Mouse (Mus musculus): ENCODE results near the gene R3hdm2. TPM values are rescaled to one million over a fixed set of nuclear protein-coding genes. Genes with fewer than 3 reads are reported as not detected.

The R3hdm2 gene
- total RNA-seq, 2 experiments from 2014 or later: 97.8 to 120 TPM

DNA sequence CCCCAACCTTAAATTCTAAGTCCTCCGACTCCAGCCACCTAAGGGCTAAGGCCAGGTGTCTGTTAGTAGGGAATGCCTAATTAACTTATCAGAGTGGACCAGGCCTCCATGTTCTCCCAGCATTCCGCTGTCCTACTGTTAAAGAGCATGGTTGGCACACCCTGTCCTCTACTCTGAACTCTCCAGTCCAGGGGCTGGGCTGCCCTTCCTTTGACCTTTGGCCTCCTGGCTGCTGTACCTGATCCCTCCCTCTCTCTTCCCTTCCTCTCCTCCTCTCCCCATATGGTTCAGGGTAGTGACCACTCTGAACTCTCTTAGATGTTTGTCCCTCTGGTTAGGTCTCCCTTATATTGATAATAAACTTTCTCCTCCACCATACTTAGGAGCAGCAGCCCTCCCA is 45.7 kb downstream of the R3hdm2 start:
- no peak for DNase-seq

DNA sequence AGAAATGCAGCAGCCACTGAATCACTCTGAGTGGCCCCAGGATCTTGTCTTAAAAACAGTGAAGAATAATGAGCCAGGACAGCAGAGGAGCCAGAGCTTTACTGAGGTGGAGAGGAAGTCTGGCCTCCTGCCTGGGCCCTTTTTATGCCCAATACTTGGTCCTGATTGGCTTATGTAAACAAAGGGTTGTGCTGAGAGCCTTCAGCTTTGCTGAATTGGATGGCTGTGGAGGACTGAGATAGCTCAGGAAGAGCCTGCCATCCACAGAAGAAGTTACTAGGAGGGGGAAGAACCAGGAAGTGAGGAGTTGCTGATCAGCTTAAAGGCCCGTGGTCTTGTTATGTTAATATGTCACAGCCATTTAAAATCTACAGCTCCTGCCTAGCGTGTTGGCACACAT is 46.5 kb downstream of the R3hdm2 start:
- no peak for DNase-seq

DNA sequence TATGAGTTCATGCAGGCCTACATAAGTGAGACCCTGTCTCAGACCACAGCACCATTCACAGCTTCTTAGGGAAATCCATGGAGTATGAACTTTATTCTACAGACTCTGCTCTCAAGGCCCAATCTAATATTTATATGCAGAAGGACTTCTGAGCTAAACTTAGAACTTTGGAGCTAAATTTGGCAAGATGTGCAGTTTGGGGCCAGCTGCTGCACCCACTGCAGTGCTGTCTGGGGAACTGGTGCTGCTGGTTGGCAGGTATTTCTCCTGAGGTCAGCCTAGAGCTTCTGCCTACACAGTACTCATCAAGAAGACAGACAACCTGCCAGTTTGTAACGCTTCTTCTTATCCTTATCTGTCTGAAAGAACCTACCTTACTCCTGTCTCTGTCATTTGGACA is 47.0 kb downstream of the R3hdm2 start:
- no peak for DNase-seq

DNA sequence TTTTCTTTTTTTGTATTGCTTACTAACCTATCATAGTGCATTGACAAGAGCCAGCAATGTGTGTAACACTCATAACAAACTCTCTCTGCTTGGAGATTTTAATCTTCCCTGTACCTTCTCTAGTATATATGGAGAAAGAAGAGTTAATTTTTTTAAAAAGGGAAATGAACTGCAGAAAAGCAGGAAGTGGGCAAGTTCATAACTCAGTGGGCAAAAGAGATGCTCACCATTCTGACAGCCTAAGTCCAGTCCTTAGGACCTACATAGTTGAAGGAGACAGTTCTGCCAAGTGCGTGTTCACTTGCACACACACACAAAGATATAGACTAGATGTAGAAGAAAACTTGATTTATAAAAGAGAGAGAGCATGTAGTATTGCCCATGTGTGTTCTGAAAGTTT is 47.9 kb downstream of the R3hdm2 start:
- DNase-seq: no peak

DNA sequence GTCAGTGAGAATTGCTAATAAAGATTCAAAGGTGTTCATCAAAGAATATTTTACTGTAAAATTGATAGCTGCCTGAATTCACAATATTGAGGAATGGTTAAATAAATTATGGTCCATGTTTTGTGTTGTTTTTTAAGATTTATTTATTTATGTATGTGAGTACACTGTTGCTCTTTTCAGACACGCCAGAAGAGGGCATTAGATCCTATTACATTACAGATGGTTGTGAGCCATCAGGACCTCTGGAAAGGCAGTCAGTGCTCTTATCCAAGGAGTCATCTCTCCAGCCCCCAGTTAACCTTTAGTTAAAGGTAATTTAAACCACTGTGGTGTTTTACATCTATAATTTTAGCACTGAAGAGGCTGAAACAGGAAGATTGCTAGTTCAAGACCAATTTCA is 49.4 kb downstream of the R3hdm2 start:
- no peak for DNase-seq

DNA sequence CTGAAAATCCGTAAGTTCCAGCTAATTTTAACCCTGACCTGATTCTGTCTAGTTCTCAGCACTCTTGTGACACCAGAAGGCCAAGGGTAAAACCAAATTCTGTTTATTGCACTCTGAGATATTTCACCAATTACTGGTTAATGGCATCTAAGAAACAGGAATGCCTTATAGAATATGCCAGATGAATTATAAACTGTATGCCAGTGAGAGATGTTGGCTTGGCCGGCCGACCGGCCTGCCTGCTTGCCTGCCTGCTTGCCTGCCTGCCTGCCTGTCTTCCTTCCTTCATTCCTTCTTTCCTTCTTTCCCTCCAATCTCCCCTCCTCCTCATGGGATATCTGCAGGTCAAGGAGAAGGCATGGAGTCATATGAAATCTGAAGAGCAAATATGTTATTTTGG is 52.3 kb downstream of the R3hdm2 start:
- DNase-seq: no peak

DNA sequence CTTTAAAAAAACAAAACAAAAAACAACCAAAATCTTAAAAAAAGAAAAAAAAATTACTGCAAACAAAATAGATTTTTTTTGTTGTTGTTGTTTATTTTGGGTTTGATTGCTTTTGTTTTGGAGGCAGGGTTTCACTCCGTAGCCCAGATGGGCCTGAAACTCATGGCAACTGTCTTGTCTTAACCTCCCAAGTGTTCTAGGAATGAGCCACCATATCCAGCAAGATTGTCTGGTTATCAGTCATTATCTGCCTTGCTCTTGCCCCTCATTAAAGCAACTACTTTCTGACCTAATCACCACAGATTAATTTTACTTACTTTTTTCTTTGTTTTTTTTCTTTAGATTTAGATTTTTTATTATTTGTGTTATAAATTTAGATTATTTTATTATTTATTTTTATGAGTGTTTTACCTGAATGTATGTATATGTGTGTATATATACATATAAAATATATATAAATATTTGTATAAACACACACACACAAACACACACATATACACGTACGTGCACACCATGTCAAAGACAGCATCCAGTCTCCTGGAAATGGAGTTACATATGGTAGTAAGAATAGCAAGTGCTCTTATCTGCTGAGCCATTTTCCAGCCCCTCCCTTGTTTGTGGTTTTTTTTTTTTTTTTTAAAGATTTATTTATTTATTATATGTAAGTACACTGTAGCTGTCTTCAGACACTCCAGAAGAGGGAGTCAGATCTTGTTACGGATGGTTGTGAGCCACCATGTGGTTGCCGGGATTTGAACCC is 57.4 kb downstream of the R3hdm2 start:
- DNase-seq: no peak

DNA sequence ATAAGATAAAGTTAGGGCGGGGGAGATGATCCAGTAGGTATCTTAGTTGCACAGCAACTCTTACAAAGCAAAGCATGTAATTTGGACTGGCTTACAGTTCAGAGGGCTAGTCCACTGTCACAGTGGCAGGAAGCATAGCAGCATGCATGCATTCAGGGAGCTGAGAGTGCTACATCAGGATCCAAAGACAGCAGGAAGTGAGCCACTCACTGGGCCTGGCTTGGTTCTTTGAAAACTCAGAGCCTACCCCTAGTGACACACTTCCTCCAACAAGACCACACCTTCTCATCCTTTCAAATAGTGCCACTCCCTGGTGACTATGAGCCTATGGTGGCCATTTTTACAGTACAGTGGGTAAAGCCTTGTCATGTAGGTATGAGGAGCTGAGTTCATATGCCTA is 73.6 kb downstream of the R3hdm2 start:
- no peak for DNase-seq

DNA sequence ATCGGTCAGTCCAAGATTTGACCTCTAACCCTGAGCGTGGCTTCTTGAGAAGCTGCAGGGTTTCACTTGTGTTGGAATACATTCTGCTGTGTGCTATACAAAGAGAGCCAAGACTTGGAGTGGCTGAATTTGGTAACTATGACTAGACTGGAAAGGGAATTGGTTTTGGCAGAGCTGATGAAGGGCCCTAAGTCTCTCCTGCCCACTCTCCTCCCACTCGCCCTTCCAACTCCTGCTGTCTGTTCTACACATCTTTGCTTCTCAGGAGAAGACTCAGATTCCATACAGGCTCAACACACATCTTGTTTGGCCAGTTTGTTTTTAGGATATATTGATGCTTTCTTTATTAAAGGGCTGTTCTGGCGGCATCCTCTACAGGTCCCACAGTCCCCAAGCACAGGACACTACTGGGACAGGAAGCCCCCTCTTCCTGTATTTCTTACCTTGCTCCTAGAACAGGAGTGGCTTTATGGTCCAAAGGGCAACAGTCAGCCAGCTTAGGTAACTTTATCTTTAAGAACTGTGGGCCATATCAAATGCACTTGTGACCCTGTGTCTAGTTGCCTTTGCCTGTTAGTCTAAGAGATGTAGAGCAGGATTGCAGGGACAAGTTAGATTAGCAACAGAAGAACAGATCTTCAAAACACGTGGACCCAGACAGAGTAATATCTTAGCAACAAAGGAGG is 82.4 kb downstream of the R3hdm2 start:
- no peak for DNase-seq

DNA sequence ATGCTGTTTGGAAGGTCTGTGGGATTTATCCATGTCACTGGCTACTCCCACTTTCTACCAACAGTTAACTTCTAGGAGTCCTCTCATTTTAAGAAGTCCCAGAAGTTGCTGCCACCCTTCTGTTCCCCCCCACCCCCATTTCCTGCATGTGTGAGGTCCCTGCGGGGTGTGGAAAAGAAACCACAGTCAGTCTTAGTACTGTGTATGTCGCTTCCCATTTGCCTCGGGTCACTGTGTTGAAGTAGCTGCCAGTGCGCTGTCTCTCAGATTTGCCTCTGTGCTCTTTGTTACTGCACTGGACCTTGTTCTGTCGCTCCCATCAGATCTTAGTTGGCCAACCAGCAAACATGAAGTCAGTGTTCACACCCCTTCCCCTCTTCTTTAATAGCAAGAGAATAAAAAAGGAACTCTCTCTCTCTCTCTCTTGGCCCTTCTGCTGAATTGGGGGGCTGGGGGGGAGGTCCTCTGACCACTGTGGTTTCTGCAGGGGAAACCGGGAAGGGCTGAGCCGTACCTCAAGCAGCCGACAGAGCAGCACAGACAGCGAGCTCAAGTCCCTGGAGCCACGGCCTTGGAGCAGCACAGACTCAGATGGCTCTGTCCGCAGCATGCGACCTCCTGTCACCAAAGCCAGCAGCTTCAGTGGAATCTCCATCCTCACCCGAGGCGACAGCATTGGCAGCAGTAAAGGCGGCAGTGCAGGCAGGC is 91.3 kb downstream of the R3hdm2 start:
- DNase-seq: no peak

DNA sequence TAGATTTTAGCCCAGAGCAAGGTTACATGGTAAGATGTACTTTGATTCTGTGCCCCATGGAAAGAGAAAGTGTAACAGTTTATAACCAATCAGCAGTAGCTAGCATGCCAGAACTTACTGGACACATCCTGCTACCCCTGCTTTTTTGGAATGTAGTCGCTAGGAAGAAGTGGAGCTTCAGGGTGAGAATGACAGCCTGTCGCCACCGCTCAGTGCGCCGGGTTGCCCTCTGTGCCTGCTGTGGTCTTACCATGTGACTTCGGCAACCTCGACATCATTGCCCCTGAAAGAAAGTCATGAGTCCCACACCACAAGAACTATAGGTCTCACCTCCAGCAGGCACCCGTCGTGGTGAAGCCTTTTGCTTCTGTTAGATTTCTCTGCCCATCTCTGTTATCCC is 92.6 kb downstream of the R3hdm2 start:
- no peak for DNase-seq

DNA sequence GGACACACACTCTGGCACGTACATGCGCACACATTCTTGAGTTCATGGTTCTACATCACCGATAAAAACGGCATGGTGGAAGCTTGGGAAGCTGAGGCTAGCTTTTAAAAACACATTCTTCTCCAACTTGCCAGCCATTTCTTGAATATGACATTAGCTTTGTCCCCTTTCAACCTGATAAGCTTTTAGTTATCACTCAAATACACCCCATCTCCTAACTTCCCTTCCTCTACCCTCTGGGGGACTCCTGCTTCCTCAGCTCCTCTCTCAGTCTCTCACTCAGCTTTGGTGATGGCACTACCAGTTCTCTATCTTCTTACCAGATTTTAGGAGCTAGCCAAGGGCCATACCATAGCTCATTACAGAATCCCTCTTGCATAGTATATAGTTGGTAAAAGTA is 95.0 kb downstream of the R3hdm2 start:
- DNase-seq: no peak

DNA sequence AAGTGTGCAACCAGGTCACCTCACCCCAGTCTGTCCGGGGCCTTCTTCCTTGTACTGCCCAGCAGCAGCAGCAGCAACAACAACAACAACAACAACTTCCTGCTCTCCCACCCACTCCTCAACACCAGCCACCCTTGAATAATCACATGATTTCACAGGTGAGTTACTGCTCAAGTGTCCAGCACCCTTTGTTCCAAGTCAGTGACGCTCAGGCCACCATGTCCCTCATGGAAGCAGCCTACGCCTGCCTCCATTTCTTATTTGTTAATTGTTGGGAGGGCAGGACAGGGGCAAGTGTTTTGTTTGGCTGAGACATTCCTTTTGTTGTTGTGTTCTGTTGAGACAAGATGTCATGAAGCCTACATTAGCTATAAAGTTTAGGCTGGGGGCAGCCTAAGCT is 96.4 kb downstream of the R3hdm2 start:
- no peak for DNase-seq

DNA sequence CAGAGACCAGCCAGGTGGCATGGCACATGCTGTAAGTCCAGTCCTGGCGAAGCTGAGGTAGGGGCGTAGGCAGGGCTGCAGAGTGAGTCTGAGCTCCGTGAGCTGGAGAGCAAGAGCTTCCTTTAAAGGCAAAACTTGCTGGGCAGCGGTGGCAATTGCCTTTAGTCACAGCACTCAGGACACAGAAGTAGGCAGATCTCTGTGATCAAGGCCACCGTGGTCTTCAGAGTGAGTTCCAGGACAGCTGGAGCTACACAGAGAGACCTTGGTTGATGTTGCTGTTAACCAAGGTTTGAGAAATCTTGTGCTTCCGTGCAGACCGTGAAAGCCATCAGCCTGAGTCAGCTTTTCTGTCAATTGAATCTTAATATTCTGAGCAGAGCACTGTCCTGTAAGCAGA is 97.2 kb downstream of the R3hdm2 start:
- DNase-seq: no peak

DNA sequence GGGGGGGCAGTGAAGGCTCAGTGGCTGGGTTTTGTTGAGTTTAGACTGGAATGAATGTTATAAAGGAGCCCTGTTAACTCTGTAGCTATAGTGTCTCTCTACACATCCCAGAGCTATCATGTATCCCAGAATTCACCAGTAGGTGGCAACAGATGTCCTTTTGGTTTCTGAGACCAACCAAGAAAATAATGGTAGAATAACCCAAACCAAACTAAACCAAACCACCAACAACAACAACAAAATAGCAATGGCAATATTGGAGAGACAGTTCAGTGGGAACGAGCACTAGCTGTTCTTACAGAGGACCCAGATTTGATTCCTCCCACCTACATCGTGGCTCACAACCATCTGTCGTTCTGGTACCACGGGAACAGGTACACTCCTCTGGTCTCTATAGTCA is 99.0 kb downstream of the R3hdm2 start:
- no peak for DNase-seq

DNA sequence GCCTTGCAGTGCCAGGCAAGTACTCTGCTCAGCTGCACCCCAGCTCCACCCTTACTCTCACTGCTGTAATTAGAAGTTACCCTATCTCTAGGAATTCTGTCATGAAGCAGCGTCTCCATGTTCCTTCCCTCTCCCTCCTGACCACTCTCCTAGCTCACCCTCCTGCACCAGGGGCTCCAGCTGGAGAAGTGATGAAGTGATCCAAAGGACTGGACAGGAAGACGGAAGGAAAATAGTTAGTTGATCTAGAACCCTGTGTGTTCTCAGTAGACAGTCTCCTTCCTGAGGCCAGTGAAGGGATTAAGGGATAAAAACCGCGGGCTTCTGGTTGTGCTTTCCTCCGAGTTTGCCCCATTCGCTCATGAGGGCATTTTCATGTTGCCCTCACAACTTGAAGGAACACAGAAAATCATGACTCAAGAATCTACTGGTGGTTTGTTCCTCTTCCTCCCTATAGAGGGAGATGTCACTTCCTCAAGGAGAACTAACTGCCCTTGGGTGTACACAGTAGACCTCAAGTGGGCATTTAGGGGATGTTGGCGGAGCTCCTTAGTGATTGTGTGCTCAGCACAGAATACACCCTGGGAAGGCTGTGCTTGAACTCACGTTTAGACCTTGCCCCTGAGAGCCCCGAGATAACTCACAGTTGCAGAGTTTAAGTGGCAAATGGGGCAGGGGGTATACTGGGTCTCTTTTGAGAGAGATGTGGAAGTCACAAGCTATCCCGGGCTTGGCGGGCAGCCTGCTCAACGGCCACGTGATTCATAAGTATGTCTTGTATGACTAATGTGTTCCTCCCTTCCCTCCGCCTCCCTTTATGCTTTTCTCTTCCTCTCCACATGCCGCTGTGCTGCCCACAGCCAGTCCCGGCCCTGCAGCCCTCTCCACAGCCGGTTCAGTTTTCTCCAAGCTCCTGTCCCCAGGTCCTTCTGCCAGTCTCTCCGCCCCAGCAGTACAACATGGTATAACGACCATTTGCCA is 101.0 kb downstream of the R3hdm2 start:
- DNase-seq: peak; percentile 47

DNA sequence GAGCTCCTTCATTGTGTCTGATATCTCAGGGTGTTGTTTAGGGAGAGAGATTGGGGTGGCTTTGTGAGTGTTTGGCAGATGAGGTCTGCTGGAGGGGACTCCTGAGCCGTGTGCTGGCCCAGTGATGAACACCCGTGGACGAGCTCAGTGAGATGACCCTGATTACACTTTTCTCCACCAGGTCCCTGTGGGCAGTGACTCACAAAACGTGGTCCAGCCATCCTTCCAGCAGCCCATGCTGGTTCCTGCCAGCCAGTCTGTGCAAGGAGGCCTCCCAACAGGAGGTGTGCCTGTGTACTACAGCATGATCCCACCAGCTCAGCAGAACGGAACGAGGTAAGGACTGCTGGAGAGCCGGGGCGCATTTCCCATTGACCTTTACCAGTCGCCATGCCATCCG is 105.1 kb downstream of the R3hdm2 start:
- DNase-seq: no peak

DNA sequence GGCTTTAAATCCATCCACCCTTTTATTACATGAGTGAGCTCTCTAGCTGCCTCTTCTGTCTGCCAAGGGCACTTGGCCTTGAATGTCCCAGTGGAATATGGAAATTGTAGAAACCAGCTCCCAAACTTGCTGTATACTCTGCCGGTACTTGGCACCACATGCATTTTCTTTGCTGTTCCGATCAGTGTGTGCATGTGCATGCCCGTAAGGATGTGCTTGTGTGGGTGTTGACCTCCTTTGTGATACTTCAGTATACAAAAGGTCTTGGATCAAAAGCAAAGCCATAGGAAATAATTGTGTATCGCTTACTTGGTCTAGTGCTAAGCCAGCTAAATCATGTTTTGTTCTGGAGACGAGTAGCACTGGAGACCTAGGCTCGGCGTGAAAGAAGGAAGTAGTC is 108.7 kb downstream of the R3hdm2 start:
- DNase-seq: no peak

DNA sequence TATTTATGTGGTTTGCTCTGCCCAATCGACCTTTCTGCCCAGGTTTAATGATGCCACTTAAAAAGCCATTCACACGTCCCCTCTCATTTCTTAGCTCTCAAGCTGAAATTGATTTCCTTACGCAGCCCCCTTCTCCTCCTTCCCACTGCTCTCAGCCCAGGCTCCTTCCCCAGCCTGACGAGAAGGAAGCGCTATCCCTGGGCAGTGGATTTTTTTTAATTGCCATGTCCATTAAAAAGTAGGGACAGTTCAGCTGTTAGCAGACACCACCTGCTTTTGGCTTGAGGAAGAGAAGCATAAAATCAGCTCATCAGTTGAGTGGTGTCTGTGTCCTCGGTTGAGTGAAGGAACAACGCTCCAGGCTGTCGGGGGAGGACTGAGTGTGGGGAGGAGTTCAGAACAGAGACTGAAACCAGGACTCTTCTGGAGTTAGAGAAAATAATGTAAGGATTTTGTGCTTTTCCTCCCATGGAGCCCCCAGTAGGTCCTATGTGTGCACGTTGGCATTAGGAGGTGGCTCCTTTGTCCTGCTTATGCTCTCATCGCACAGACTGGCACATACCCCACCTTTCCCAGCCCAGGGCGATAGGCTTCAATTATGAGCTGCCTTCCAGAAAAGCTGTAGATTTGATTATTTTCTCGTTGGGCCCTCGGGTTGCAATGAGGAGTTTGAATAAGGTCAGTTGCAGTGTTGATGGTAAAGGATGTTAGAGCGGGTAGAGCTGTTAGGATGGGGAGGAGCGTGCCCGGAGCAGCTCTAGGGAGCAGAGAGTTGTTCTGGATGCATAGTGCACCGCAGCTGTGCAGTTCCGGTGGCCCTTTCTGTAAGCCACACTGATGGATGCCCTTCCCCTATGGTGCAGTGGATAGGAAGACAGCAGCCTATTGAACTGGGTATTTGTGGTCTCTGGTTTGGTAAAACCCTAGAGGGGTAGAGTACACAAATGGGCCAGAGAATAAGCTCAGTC is 110.3 kb downstream of the R3hdm2 start:
- DNase-seq: no peak

DNA sequence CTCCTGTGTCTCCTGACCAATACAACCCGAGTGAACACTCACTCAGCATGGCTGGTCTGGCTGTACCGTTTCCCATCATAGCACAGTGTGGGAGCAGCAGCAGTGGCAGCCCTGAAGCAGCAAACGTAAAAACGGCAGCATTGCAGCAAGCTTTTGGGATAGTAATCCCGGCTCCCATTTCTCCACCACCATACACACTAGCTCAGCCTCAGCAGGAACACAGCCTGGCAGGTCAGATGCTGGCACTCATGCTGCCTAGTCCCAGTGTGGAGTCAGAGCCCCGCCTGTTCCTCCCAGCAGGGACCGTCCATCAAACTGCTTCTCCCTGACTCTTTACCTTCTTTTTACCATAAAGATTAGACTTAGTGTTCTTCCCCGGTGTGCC is 111.0 kb downstream of the R3hdm2 start:
- no peak for DNase-seq

DNA sequence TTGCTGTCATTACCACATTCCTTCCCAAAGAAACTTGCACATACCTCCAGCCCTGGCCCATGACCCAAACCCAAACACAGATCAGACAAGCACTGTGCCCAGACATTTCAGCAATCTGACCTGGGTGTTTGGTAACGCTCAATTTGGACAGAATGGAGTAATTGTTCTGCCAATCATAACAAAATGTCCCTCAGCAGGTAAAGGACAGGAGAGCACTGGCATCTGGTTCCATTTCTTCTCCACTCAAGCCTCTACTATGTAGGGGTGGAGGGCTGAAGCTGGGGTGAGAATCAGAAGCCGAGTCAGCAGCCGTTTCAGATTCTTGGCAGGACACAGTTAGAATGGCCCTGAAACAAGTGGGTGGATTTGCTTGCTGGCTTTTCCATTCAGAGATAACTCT is 112.0 kb downstream of the R3hdm2 start:
- no peak for DNase-seq

Measured in gastrocnemius, postnatal 25 days (tissue).